Mouse (Mus musculus) erythroblast, embryonic 14.5 days (primary cell): ENCODE data around the gene Ercc1.

ENCODE experiments used
- GATA1 ChIP-seq: IDR thresholded peaks from 2 replicates; pipeline ENCODE4 v1.6.1; 2012; ENCODE audit warnings: low read length, inconsistent platforms, mixed read lengths
- TAL1 ChIP-seq: IDR thresholded peaks from 3 replicates; pipeline ENCODE4 v1.6.1; 2012; ENCODE audit warnings: low read length, inconsistent platforms, mixed read lengths

- TF ChIP-seq TAL1 (no peak), GATA1 (no peak)
These were observed 49.9 kb downstream of the Ercc1 start for GRCm38 (mm10) chr7:19394484-19394883.
